Mouse (Mus musculus): ENCODE measurements around the gene Bcam. TPM values are rescaled to one million over a fixed set of nuclear protein-coding genes. Genes with fewer than 3 reads are reported as not detected.

Bcam gene
- not detected for total RNA-seq (2023)

GRCm38 (mm10) chr7:19770984-19771391 is at the start of gene Bcam:
TSS of gene Bcam (minus strand) at chr7:19771016.

GRCm38 (mm10) chr7:19796697-19797588 is 26.1 kb upstream of the Bcam start, which contains the start of gene Cblc:
TSS of gene Cblc (minus strand) at chr7:19796809.

DNA sequence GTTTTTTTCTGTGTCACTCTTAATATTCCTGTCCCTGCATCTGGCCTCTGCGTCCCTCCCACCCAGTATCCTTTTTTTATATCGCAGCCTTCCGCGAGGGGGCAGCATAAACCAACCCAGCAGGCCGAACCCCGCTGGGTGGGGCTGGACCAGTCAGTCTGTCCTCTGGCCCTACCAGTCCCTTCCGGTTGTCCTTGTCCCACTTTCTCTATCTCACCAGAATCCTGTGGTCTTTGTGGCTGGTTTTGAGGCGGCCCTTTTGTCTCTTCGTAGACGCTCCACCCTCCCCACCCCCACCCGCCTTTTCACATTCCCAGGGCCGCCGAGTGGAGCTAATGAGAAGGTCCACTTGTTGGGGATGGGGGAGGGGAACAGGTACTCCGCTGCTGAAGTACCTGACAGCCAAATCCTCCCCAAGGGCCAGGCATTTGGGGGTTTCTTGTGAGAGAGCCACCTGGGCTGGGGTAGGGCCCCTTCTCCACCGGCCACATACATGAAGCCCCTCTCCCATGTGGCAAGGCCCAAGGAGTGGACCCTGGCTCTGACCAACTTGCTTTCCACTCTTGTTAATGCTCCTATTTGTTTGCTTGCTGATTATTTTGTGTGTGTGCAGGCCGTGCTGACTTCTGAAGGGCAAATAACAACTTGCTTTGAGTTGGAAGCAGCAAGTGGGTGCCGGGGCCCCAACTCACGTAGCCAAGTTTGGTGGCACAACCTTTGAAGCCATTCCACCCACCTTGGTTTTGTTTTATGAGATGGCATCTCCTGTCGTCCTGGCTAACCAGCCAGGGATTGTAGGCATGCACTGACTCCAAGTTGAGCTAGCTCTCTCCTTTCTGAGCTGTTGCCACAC is 20.4 kb downstream of the Bcam start, which contains the start of gene Nectin2:
Nectin2 (minus strand) TSS at position 267 of the 853 bp plus-strand sequence.

DNA sequence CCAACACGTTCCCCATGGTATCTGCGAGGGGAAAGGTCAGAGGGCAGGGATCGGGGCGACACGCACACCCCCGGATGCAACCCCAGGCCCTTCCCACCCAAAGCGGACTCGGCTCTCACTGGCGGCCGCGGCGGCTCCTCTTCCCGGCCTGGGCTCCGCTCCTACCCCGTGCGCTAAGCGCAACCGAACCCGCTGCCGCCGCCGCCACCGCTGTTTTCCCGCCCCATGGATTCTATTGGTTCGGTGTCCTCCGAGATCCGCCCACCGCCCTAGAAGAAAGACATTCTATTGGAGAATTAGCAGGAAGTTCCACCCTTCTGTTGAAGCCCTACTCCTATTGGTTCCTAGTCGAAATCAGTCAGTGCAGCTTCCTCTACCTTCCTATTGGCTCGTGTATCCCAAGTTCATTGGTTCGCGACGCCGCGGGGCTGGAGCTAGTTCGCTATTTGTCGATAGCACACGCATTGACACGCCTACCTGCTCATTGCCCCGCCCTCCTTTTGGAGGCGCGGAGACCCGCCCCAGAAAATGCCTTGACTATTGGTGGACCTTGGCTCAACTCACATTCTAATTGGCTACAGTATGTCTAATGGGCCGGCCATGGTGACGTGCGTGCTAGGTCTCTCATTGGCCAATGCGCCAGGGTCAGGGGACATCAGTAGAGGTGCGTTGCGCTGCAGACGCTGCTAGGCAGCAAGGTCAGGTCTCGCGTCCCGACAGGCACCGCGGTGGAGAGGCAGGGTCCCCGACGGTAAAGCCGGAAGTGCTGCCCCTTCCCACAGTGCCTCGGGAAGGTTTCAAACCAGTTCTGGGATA is 55.4 kb downstream of the Bcam start, which contains the start of gene Tomm40:
Tomm40 (minus strand) TSS at position 200 of the 816 bp plus-strand sequence.

Other genes with a start within 250 kb of the Bcam start
- 10 to 100 TPM; 31.9 to 36.5 TPM for gene Ppp1r37, start 207.9 kb downstream of the Bcam start, total RNA-seq (2023)
- 1 to 10 TPM; 3.0 to 3.5 TPM for gene Zfp296, start 193.7 kb downstream of the Bcam start, total RNA-seq (2023)
- 10 to 100 TPM; 53.1 to 56.2 TPM for gene Gemin7, start 193.4 kb downstream of the Bcam start, total RNA-seq (2023)
- gene Clasrp, start 166.5 kb downstream of the Bcam start, total RNA-seq (2023), result 10 to 100 TPM; 51.8 to 52.1 TPM
- gene Relb, start 141.6 kb downstream of the Bcam start, total RNA-seq (2023), result 10 to 100 TPM; 13.5 to 14.1 TPM
- 10 to 100 TPM; 57.6 to 60.6 TPM for gene Clptm1, start 106.0 kb downstream of the Bcam start, total RNA-seq (2023)
- gene Apoc2, start 93.1 kb downstream of the Bcam start, total RNA-seq (2023), result 10 to 100 TPM; 52.2 to 56.0 TPM
- not detected for gene Gm44805, start 89.6 kb downstream of the Bcam start, total RNA-seq (2023)
- not detected for gene Apoc4, start 89.5 kb downstream of the Bcam start, total RNA-seq (2023)
- gene Apoc1, start 78.4 kb downstream of the Bcam start, total RNA-seq (2023), result 1 to 10 TPM; 3.8 to 5.7 TPM
- gene Apoe, start 71.8 kb downstream of the Bcam start, total RNA-seq (2023), result 10 to 100 TPM; 95.8 to 99.6 TPM
- gene Tomm40, start 55.6 kb downstream of the Bcam start, total RNA-seq (2023), result 10 to 100 TPM; 28.6 to 35.3 TPM
- gene Nectin2, start 20.5 kb downstream of the Bcam start, total RNA-seq (2023), result under 1 TPM; 0.38 to 0.55 TPM
- not detected for gene Cblc, start 25.8 kb upstream of the Bcam start, total RNA-seq (2023)
- gene Bcl3, start 51.8 kb upstream of the Bcam start, total RNA-seq (2023), result 10 to 100 TPM; 19.6 to 41.8 TPM
- gene Gm19345, start 81.0 kb upstream of the Bcam start, total RNA-seq (2023), result not detected
- 1 to 10 TPM; 1.3 to 1.7 TPM for gene Ceacam16, start 90.3 kb upstream of the Bcam start, total RNA-seq (2023)
- gene Ceacam19, start 116.9 kb upstream of the Bcam start, total RNA-seq (2023), result under 1 TPM; 0.68 TPM
- 1 to 10 TPM; 4.1 to 5.1 TPM for gene Pvr, start 150.1 kb upstream of the Bcam start, total RNA-seq (2023)
- gene Igsf23, start 179.7 kb upstream of the Bcam start, total RNA-seq (2023), result not detected
- not detected for gene Ceacam20, start 194.4 kb upstream of the Bcam start, total RNA-seq (2023)
- gene Nlrp9b, start 220.4 kb upstream of the Bcam start, total RNA-seq (2023), result not detected